Mouse (Mus musculus): ENCODE measurements around the gene 4930438A08Rik. TPM values are rescaled to one million over a fixed set of nuclear protein-coding genes. Genes with fewer than 3 reads are reported as not detected.

4930438A08Rik gene
- total and polyA plus RNA-seq, 3 experiments: not detected

DNA sequence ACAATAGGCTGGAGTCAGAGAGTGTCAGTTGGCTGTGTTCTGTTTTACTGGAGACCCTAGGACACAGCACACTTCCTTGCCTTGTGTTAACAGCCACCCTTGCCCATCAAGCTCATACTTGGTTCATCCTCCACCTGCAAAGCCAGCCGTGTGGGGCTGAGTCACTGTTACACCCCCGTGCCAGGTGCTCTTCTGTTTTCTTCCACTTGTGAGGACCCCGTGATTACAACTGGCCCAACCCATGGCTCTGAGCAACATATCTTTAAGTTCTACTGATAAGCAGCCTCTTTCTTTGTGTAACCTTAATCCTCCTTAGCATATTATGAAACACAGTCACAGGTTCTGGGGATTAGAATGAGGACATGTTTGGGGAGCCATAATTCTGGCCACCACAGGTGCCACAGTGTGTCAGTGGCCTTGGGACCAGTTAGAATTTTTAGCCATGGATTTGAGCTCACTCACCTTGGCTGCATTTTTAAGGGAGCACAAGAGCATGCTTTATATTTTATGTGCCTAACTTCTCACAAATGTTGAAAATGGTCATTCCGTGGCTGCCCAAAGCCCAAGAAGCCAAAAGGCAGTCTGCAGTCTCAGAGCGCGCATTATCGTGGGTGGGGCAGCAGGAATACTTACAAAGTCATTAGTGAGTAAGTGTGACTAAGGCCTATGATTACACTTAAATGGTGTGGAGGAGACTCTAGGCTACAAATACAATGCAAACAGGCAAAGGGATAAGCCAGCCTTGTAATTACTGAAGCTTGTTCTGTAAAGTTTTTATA, 25.2 kb upstream of the 4930438A08Rik start:
- intact Hi-C loops (cut with DNase I): no loop called here
- TF ChIP-seq CTCF (IDR thresholded peaks at IDR 0.05) (no peak), POLR2A (IDR thresholded peaks at IDR 0.05; ENCODE audit: insufficient read depth, low read depth, low read length) (no peak), EP300 (IDR thresholded peaks at IDR 0.05; ENCODE audit: insufficient read depth, low read depth, low read length) (no peak)
- H3K27me3 ChIP-seq (ENCODE audit: control insufficient read depth, insufficient read depth, low read length): peaks cover 2% of the 10 kb centered on the region; the same call in 1 of the 2 replicates

DNA sequence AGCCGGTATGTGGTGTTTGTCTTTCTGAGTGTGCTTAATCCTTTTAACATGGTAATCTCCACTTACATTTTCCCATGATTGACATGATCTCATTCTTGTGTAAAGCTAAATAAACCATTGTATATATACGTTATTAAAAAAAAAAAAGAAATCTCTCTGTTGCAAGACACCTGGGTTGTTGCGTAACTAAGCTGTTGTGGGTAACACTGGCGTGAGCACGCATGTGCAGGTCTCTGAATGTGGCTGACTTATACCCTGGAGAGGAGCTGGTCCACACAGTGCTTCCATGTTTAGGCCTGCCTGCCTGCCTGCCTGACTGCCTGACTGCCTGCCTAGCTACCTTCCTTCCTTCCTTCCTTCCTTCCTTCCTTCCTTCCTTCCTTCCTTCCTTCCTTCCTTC, 24.0 kb upstream of the 4930438A08Rik start:
- no peak overlapping the region for H3K9ac ChIP-seq (ENCODE audit: low read depth, low read length)
- H3K27ac ChIP-seq: no peak overlapping the region
- H3K27me3 ChIP-seq (ENCODE audit: control insufficient read depth, insufficient read depth, low read length): no peaks in the 10 kb centered on the region
- no peaks in the 10 kb centered on the region for H3K79me2 ChIP-seq (replicated peaks; ENCODE audit: control insufficient read depth, insufficient read depth, low read length)
- intact Hi-C loops (cut with DNase I): no loop called here
- H3K36me3 ChIP-seq (ENCODE audit: control insufficient read depth, insufficient read depth, low read length): no peaks in the 10 kb centered on the region
- H3K4me3 ChIP-seq: no peak overlapping the region
- TF ChIP-seq EP300 (IDR thresholded peaks at IDR 0.05; ENCODE audit: insufficient read depth, low read depth, low read length) (no peak), POLR2A (IDR thresholded peaks at IDR 0.05; ENCODE audit: insufficient read depth, low read depth, low read length) (no peak), CTCF (IDR thresholded peaks at IDR 0.05) (no peak)
- H3K4me1 ChIP-seq (ENCODE audit: control insufficient read depth, insufficient read depth, low read length): no peaks in the 10 kb centered on the region
- 86% methylated on average over 5 of the region's 5 CpGs for WGBS
- DNase-seq: no peak

More for the DNA sequence above, 25.2 kb upstream of the 4930438A08Rik start:
- Histone ChIP-seq H3K79me2 (replicated peaks; ENCODE audit: control insufficient read depth, insufficient read depth, low read length) (no peaks in the 10 kb centered on the region), H3K36me3 (ENCODE audit: control insufficient read depth, insufficient read depth, low read length) (no peaks in the 10 kb centered on the region), H3K9ac (ENCODE audit: low read depth, low read length) (no peak overlapping the region), H3K4me3 (no peak overlapping the region), H3K4me1 (ENCODE audit: control insufficient read depth, insufficient read depth, low read length) (no peaks in the 10 kb centered on the region), H3K27ac (no peak overlapping the region)
- no peak for DNase-seq
- WGBS: 79% methylated on average over 7 of the region's 7 CpGs

GRCm38 (mm10) chr11:58254411-58254810, 20.2 kb upstream of the 4930438A08Rik start:
- Histone ChIP-seq H3K36me3 (ENCODE audit: control insufficient read depth, insufficient read depth, low read length) (no peaks in the 10 kb centered on the region), H3K4me1 (ENCODE audit: control insufficient read depth, insufficient read depth, low read length) (no peaks in the 10 kb centered on the region), H3K79me2 (replicated peaks; ENCODE audit: control insufficient read depth, insufficient read depth, low read length) (no peaks in the 10 kb centered on the region), H3K9ac (ENCODE audit: low read depth, low read length) (no peak overlapping the region), H3K27me3 (ENCODE audit: control insufficient read depth, insufficient read depth, low read length) (no peaks in the 10 kb centered on the region; the same call in 1 of the 2 replicates), H3K27ac (no peak overlapping the region), H3K4me3 (no peak overlapping the region)
- no peak for DNase-seq
- intact Hi-C loops (cut with DNase I): no loop called here
- no peak for TF ChIP-seq POLR2A (IDR thresholded peaks at IDR 0.05; ENCODE audit: insufficient read depth, low read depth, low read length)
- TF ChIP-seq EP300 (IDR thresholded peaks at IDR 0.05; ENCODE audit: insufficient read depth, low read depth, low read length): no peak
- TF ChIP-seq CTCF (IDR thresholded peaks at IDR 0.05): no peak
- 87% methylated on average over 3 of the region's 3 CpGs for WGBS

- Histone ChIP-seq H3K36me3 (ENCODE audit: control insufficient read depth, insufficient read depth, low read length) (no peaks in the 10 kb centered on the region), H3K27me3 (ENCODE audit: control insufficient read depth, insufficient read depth, low read length) (no peaks in the 10 kb centered on the region; the same call in 1 of the 2 replicates), H3K79me2 (replicated peaks; ENCODE audit: control insufficient read depth, insufficient read depth, low read length) (no peaks in the 10 kb centered on the region), H3K4me3 (no peak overlapping the region), H3K4me1 (ENCODE audit: control insufficient read depth, insufficient read depth, low read length) (no peaks in the 10 kb centered on the region), H3K27ac (no peak overlapping the region), H3K9ac (ENCODE audit: low read depth, low read length) (no peak overlapping the region)
- 83% methylated on average over 5 of the region's 5 CpGs for WGBS
- intact Hi-C loops (cut with DNase I): no loop called here
- no peak for DNase-seq
- TF ChIP-seq CTCF (IDR thresholded peaks at IDR 0.05): no peak
- no peak for TF ChIP-seq POLR2A (IDR thresholded peaks at IDR 0.05; ENCODE audit: insufficient read depth, low read depth, low read length)
- TF ChIP-seq EP300 (IDR thresholded peaks at IDR 0.05; ENCODE audit: insufficient read depth, low read depth, low read length): no peak
These were observed 16.8 kb upstream of the 4930438A08Rik start for GRCm38 (mm10) chr11:58257816-58258215.

- 73% methylated on average over 4 of the region's 4 CpGs for WGBS
- H3K27me3 ChIP-seq (ENCODE audit: control insufficient read depth, insufficient read depth, low read length): no peaks in the 10 kb centered on the region; the same call in 1 of the 2 replicates
- H3K9ac ChIP-seq (ENCODE audit: low read depth, low read length): no peak overlapping the region
- H3K79me2 ChIP-seq (replicated peaks; ENCODE audit: control insufficient read depth, insufficient read depth, low read length): no peaks in the 10 kb centered on the region
- no peaks in the 10 kb centered on the region for H3K36me3 ChIP-seq (ENCODE audit: control insufficient read depth, insufficient read depth, low read length)
- H3K27ac ChIP-seq: no peak overlapping the region
- TF ChIP-seq CTCF (IDR thresholded peaks at IDR 0.05): no peak
- no peak for TF ChIP-seq POLR2A (IDR thresholded peaks at IDR 0.05; ENCODE audit: insufficient read depth, low read depth, low read length)
- TF ChIP-seq EP300 (IDR thresholded peaks at IDR 0.05; ENCODE audit: insufficient read depth, low read depth, low read length): no peak
- H3K4me1 ChIP-seq (ENCODE audit: control insufficient read depth, insufficient read depth, low read length): no peaks in the 10 kb centered on the region
- intact Hi-C loops (cut with DNase I): no loop called here
- no peak overlapping the region for H3K4me3 ChIP-seq
- DNase-seq: no peak
These were observed 14.4 kb upstream of the 4930438A08Rik start for GRCm38 (mm10) chr11:58260156-58260555.

GRCm38 (mm10) chr11:58261826-58262225, 12.8 kb upstream of the 4930438A08Rik start:
- TF ChIP-seq POLR2A (IDR thresholded peaks at IDR 0.05; ENCODE audit: insufficient read depth, low read depth, low read length): no peak
- no peak for TF ChIP-seq CTCF (IDR thresholded peaks at IDR 0.05)
- TF ChIP-seq EP300 (IDR thresholded peaks at IDR 0.05; ENCODE audit: insufficient read depth, low read depth, low read length): no peak
- H3K27ac ChIP-seq: no peak overlapping the region
- 83% methylated on average over 4 of the region's 4 CpGs for WGBS
- no peak for DNase-seq
- no peak overlapping the region for H3K9ac ChIP-seq (ENCODE audit: low read depth, low read length)
- H3K36me3 ChIP-seq (ENCODE audit: control insufficient read depth, insufficient read depth, low read length): no peaks in the 10 kb centered on the region
- no peaks in the 10 kb centered on the region for H3K79me2 ChIP-seq (replicated peaks; ENCODE audit: control insufficient read depth, insufficient read depth, low read length)
- H3K27me3 ChIP-seq (ENCODE audit: control insufficient read depth, insufficient read depth, low read length): no peaks in the 10 kb centered on the region; the same call in 1 of the 2 replicates
- no peaks in the 10 kb centered on the region for H3K4me1 ChIP-seq (ENCODE audit: control insufficient read depth, insufficient read depth, low read length)
- no peak overlapping the region for H3K4me3 ChIP-seq
- intact Hi-C loops (cut with DNase I): no loop called here
